Mouse (Mus musculus) myocyte (in vitro differentiated cells): Measurements from ENCODE around the gene Amz2.

ENCODE experiments used
- E2F4 ChIP-seq: IDR thresholded peaks from one replicate; pipeline ENCODE4 v1.6.1; 2011; ENCODE audit warnings: mild to moderate bottlenecking, control low read depth, moderate library complexity; ENCODE audit not compliant: insufficient read depth
- POLR2A ChIP-seq: IDR thresholded peaks from one replicate; pipeline ENCODE4 v1.6.1; 2011; ENCODE audit warnings: low read depth, mild to moderate bottlenecking, control low read depth, moderate library complexity; ENCODE audit not compliant: insufficient read length
- TCF12 ChIP-seq: IDR thresholded peaks from one replicate; pipeline ENCODE4 v1.6.1; 2011; ENCODE audit warnings: mild to moderate bottlenecking, control low read depth; ENCODE audit not compliant: poor library complexity, insufficient read depth, severe bottlenecking

DNA sequence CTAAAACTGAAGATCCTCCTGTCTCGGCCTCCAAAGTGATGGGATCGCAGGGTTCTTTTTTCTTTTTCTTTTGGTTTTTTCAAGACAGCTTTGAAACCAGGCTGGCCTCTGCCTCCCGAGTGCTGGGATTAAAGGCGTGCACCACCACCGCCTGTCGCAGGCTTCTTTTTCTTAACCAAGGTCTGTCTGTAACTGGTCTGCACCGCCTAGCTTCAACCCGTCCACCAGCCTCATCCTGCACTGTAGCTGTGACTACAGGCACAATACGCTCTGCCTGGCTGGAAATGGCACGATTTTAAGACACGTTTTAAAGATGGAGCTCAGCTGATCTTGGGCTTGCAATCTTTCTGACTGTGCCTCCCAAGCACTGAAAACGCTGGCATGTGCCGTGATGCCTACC lies 49.1 kb downstream of the Amz2 start:
- TF ChIP-seq TCF12 (no peak), POLR2A (no peak), E2F4 (no peak)
